Mouse (Mus musculus) bone marrow macrophage, adult 2 months (primary cell): ENCODE measurements around the gene Bag5. TPM values are rescaled to one million over a fixed set of nuclear protein-coding genes. Genes with fewer than 3 reads are reported as not detected.
"Not testable (repeated sequence)": the region's sequence is repeated elsewhere in the genome, so short reads cannot be mapped to it uniquely, and the experiment has no call there.

Experiments
- H3K27ac ChIP-seq: 2 replicates; pipeline ENCODE4 v1.5.1; 2012; ENCODE audit warnings: low read depth, low read length; ENCODE audit not compliant: insufficient read depth
- H3K4me1 ChIP-seq: 2 replicates; pipeline ENCODE4 v1.6.1; 2012; ENCODE audit warnings: low read length; ENCODE audit not compliant: control insufficient read depth, insufficient read depth
- H3K4me3 ChIP-seq: 2 replicates; pipeline ENCODE4 v1.5.1; 2012; ENCODE audit warnings: mild to moderate bottlenecking, low read length, moderate library complexity; ENCODE audit not compliant: insufficient read depth
- CTCF ChIP-seq: IDR thresholded peaks from 2 replicates; pipeline ENCODE4 v1.5.1; 2012; ENCODE audit warnings: low read depth, mild to moderate bottlenecking, low read length, moderate library complexity
- POLR2A ChIP-seq: IDR thresholded peaks from 2 replicates; pipeline ENCODE4 v1.6.1; 2012; ENCODE audit warnings: mild to moderate bottlenecking, low read depth, low read length, borderline replicate concordance
- polyA plus RNA-seq: library from polyadenylated mRNA; stranded (reverse); fragments of >200 nt; gene quantifications from 2 replicates; pipeline ENCODE4 v1.2.4, GENCODE M21; 2012; ENCODE audit not compliant: missing spikeins, insufficient read depth, insufficient read length

Bag5 gene
- polyA plus RNA-seq, 1 experiment, result 15.1 TPM

DNA sequence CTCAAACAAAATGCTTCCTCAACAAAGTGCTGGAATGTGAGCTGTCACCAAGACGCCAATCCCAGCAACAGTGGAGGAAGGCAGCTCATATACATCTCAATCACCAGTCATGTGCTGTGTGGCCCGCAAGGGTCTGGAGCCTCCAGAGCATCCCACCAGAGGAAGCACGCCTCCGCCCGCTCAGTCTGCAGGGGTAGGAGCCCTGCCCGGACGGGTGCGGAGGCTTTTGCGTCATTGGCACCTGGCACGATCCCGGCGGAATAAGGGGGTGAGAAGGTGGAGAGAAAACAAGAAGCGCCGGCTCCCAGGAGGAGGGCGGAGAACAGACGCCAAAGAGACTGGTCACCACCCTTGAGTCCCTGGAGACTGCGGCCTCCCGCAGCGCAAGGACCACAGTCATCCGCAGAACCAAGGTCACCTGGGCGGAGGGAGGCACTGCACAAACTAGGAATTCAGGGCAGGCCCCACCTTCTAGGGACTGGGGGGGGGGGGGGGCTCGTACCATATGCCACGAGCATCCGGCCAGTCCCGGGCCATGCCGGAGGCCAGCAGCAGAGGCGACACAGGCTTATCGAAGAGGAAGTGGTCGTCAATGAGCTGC, 42.6 kb downstream of the Bag5 start:
- Histone ChIP-seq H3K4me1 (peaks cover 39% of the 10 kb centered on the region), H3K4me3 (peak overlapping the region; percentile 89), H3K27ac (0 out of 2 replicates have a peak overlapping the region, but pooled peaks have one; percentile 92)
- TF ChIP-seq CTCF (no peak), POLR2A (no peak)

- H3K27ac ChIP-seq, result peak overlapping the region; percentile 92
- TF ChIP-seq CTCF (no peak), POLR2A (no peak)
- peaks cover 36% of the 10 kb centered on the region for H3K4me1 ChIP-seq
- H3K4me3 ChIP-seq, result peak overlapping the region; percentile 89
Observed at GRCm38 (mm10) chr12:111669961-111670360, 43.1 kb downstream of the Bag5 start.

- peaks cover 33% of the 10 kb centered on the region for H3K4me1 ChIP-seq
- TF ChIP-seq POLR2A (no peak), CTCF (no peak)
Observed at GRCm38 (mm10) chr12:111669000-111669788, 43.9 kb downstream of the Bag5 start.

GRCm38 (mm10) chr12:111668457-111668912, 44.6 kb downstream of the Bag5 start:
- peak overlapping the region; percentile 92 for H3K27ac ChIP-seq
- H3K4me3 ChIP-seq, result peak overlapping the region; percentile 30
- H3K4me1 ChIP-seq, result peaks cover 26% of the 10 kb centered on the region
- peak; percentile 74; the same call in 1 of the 2 replicates for TF ChIP-seq CTCF
- TF ChIP-seq POLR2A, result no peak

More at GRCm38 (mm10) chr12:111669000-111669788, 43.9 kb downstream of the Bag5 start:
- H3K27ac ChIP-seq, result peak overlapping the region; percentile 92
- peak overlapping the region; percentile 89 for H3K4me3 ChIP-seq

- Histone ChIP-seq H3K4me3 (no peak overlapping the region), H3K27ac (no peak overlapping the region), H3K4me1 (peaks cover 19% of the 10 kb centered on the region)
- TF ChIP-seq POLR2A (no peak), CTCF (no peak)
Observed at GRCm38 (mm10) chr12:111667421-111667820, 45.6 kb downstream of the Bag5 start.

DNA sequence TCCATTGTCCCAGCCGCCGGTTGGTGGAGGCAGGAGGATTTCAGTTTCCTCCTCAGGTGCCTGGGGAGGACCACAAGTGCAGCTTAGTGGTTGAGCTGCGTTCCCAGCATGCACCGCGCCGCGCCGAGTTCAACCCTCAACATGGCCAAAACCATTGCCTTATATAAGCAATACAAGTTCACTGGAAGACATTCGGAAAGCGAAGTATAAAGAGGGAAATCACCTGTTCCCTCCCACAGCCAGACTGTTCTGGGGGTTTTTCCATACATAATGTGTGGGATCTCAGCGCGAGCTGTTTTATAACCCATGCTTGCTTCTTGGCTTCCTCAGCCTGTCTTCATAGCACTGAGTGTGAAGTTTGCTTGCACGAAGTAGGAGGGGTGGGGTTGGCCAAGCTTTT, 46.7 kb downstream of the Bag5 start:
- TF ChIP-seq CTCF (no peak), POLR2A (no peak)
- Histone ChIP-seq H3K27ac (no peak overlapping the region), H3K4me1 (peaks cover 17% of the 10 kb centered on the region), H3K4me3 (no peak overlapping the region)

DNA sequence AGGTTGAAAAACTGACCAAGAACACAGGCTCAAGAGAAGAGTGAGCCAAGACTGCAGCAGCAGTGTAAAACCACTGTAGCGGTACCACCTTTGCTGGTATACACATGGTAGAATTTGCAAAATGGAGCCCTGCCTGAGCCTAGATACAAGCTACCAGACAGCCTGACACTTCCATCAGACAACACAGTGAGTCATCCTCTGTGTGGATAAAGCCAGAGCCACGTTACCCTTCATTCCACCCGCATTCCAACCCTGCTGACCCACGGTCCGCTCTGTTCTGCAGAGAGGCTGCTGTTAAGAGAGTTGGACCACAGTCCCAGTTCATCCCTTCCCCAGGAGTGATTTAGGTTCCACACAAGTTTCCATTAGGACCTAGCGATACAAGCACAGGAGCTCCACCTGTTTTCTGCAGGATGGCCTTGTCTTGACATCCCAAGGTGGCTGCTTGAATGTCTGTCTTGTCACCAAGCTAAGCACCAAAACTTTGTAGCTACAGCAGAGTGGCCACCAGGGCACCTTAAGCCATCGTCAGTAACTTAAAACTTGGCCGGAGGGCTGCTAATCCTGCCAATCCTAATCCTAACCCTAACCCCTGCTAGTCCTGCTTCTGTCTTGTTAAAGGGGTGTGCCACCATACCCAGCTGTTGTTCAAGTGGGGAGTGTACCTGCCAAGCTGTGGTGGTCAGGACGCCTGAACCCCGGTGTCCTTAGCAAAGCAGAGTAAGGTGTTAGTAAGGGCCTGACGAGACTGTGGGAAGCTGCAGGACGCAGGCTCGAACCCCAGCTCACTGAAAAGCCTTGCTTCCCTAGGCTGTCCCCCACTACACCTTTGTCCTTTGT, 47.8 kb downstream of the Bag5 start:
- peaks cover 14% of the 10 kb centered on the region for H3K4me1 ChIP-seq
- no peak overlapping the region for H3K27ac ChIP-seq
- H3K4me3 ChIP-seq, result no peak overlapping the region
- no peak for TF ChIP-seq POLR2A
- no peak for TF ChIP-seq CTCF

GRCm38 (mm10) chr12:111664144-111664634, 48.9 kb downstream of the Bag5 start:
- H3K4me3 ChIP-seq, result no peak overlapping the region

DNA sequence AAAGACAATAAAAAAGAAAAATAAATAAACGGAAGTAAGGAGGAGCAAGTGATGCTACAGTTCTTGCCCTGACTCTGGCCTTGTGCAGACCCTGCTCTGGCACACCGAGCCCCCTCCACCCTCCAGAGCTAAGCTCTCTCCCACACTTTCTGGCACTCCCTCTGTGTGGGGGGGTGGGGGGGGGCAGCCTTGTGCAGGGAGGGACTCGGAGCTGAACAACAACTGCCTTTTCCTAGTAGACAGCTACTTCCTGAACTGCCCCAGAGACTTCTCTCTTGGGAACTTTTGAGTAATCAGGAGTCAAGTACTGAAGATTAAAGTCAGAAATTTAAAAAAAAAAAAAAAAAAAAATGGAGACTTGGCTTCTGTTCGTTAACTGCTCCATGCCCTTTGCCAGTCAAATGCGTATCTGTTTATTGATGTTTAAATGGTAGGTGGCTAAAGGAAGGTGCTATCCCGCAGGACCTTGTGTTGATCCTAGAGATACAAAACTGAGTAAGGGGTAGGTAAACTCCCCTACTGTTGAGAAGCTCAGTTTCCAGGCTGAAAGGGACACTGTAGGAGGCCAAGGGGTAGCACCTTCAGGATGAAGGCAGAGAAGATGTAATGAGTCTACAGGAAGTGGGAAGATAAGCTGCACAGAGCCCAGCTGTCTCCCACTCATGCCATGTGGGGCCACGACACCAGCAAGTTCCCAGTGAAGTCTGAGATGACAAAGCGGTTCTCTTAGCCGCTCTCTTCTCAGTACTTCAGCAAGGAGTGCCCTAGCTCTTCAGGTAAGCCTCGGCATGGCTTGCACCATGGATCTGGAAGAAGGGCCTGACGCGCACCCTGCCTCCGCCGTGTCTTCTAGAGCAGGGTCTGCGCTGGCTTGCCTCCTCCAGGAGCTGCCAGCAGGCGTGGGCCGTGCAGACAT, 49.6 kb downstream of the Bag5 start:
- no peak for TF ChIP-seq POLR2A
- no peak for TF ChIP-seq CTCF
- H3K4me1 ChIP-seq, result no peaks in the 10 kb centered on the region
- no peak overlapping the region for H3K27ac ChIP-seq
- H3K4me3 ChIP-seq, result no peak overlapping the region

More at GRCm38 (mm10) chr12:111664144-111664634, 48.9 kb downstream of the Bag5 start:
- TF ChIP-seq CTCF, result no peak
- TF ChIP-seq POLR2A, result no peak
- Histone ChIP-seq H3K4me1 (peaks cover 3% of the 10 kb centered on the region), H3K27ac (no peak overlapping the region)

- H3K27ac ChIP-seq, H3K4me1 ChIP-seq: not testable (repeated sequence)
Observed at GRCm38 (mm10) chr12:111661554-111661953, 51.5 kb downstream of the Bag5 start.

More at GRCm38 (mm10) chr12:111661554-111661953, 51.5 kb downstream of the Bag5 start:
- not testable (repeated sequence) for H3K4me3 ChIP-seq
